In the genomic region with DNA sequence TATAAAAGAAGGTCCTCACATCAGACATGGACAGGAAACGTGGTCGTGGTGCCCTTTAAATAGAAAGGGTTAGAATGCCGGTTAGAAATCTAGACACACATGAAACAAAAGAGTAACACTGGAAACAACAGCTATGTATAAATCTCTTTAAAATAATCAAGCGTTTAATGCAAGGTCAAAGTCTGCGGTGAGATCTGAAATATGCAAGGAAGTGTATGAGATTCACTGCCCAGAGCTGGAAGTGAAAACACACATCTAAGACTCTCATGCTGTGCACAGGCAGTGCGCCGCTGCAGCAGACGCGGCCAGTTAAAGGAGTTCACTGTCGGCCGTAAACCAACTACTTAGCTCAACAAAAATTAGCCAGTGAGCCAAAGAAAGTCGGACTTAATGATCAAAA, we compare ENCODE assay signal across 18 mouse cellular contexts. TPM values are rescaled to one million over a fixed set of nuclear protein-coding genes. Genes with fewer than 3 reads are reported as not detected.
"Had no signal": no experiment of that assay in that cellular context is flagged by ENCODE, and none has a peak within 500 bp of the region (broad histone marks: within the 10 kb centered on the region; RNA-seq: fewer than 3 reads in every experiment).

No protein-coding gene starts in this region.

- H3K4me3 ChIP-seq: liver, embryonic 15.5 days; midbrain, embryonic 15.5 days had no signal

- H3K9ac ChIP-seq: liver, embryonic 15.5 days; midbrain, embryonic 15.5 days had no signal

- H3K27me3 ChIP-seq: liver, embryonic 15.5 days; midbrain, embryonic 15.5 days had no signal

- DNase-seq: kidney, adult 11 months; kidney, adult 9 months; left cerebral cortex, postnatal 4 days; lung, adult 2 months; lung, postnatal 36 days; retina, postnatal 1 day; right cerebral cortex, postnatal 4 days; spleen, adult 18-20 months; thymus, postnatal 4 days had no signal

- ATAC-seq: lung, postnatal 0 days; midbrain, embryonic 15.5 days had no signal

- H3K4me2 ChIP-seq: liver, embryonic 11.5 days; liver, embryonic 15.5 days; midbrain, embryonic 15.5 days had no signal

- H3K9me3 ChIP-seq: liver, embryonic 15.5 days; midbrain, embryonic 15.5 days had no signal

- H3K4me1 ChIP-seq: liver, embryonic 15.5 days; midbrain, embryonic 15.5 days had no signal

- H3K27ac ChIP-seq: kidney, postnatal 0 days; liver, embryonic 15.5 days; midbrain, embryonic 15.5 days; stomach, postnatal 0 days had no signal

RNA-seq across cellular contexts. Expression of gene Gm10271, which starts 37.4 kb away (rescaled TPM):
- polyA plus RNA-seq: kidney, postnatal 0 days; large intestine, adult 2 months; limb, embryonic 14.5 days; liver, embryonic 11.5 days; liver, embryonic 15.5 days; lung, adult 2 months; lung, postnatal 0 days; midbrain, embryonic 15.5 days; neural tube, embryonic 11.5 days; stomach, postnatal 0 days had no signal

RNA-seq across cellular contexts. Expression of gene Myrfl, which starts 38.3 kb away (rescaled TPM):
- polyA plus RNA-seq: liver, embryonic 15.5 days; lung, adult 2 months; lung, postnatal 0 days had no signal

RNA-seq across cellular contexts. Expression of gene Best3, which starts 51.1 kb away (rescaled TPM):
- polyA plus RNA-seq: liver, embryonic 11.5 days had no signal
